Mouse (Mus musculus): ENCODE measurements at regions not wholly inside any gene's neighbourhood (a gene's known extent, or its start where the extent isn't known, plus 50 kb on each side); places are given as distances from the start of the nearest gene placed in this dataset.

- no peak for TF ChIP-seq ZNF384 (IDR thresholded peaks at IDR 0.05; ENCODE audit: low read depth, low read length)
- TF ChIP-seq MAFK (IDR thresholded peaks at IDR 0.05; ENCODE audit: insufficient read depth, low read depth, low read length), result no peak
- no peak for TF ChIP-seq ZC3H11A (IDR thresholded peaks at IDR 0.05; ENCODE audit: borderline replicate concordance, low read depth, low read length)
Observed at GRCm38 (mm10) chr12:97918416-97918815, 340.8 kb downstream of the Galc start.
